Mouse (Mus musculus) cortical plate, adult 2 months (tissue): Measurements from ENCODE around the gene Gm26566.

Experiments used
- CTCF ChIP-seq: fragments of 200-500 bp; IDR thresholded peaks from 2 replicates; pipeline ENCODE4 v1.5.1; 2011; ENCODE audit warnings: mild to moderate bottlenecking, control low read depth, low read length; ENCODE audit not compliant: insufficient read depth; ENCODE audit errors: extremely low read depth
- POLR2A ChIP-seq: fragments of 200-500 bp; IDR thresholded peaks from 2 replicates; pipeline ENCODE4 v1.6.1; 2011; ENCODE audit warnings: mild to moderate bottlenecking, low read length, control low read depth; ENCODE audit not compliant: insufficient read depth; ENCODE audit errors: extremely low read depth

DNA sequence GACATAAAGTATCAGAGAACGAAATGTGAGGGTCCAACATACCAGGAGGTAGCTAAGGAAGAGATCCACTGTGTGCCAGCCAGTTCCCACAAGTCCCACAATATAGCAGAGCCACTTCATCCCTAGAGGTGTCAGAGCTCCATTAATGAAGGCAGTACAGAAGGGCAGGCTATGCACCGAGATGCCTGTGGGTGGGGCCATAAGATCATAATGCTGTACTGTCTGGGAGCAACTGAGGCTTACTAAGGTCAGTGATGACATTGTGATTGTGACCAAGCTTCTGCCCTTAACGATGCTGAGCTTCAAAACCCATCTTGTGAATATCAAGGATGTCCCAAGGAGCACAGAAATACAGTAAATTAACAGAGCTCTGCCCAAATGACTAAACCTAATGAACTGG, 22.6 kb downstream of the Gm26566 start:
- TF ChIP-seq CTCF, result no peak
- no peak for TF ChIP-seq POLR2A
